Mouse (Mus musculus): ENCODE measurements around the gene Rbp1. TPM values are rescaled to one million over a fixed set of nuclear protein-coding genes. Genes with fewer than 3 reads are reported as not detected.
A peak's percentile ranks its signal among the peaks of the same experiment; 100 is the strongest.

Rbp1 gene
- polyA plus RNA-seq, 1 experiment from 2014 or later: 77.1 TPM

DNA sequence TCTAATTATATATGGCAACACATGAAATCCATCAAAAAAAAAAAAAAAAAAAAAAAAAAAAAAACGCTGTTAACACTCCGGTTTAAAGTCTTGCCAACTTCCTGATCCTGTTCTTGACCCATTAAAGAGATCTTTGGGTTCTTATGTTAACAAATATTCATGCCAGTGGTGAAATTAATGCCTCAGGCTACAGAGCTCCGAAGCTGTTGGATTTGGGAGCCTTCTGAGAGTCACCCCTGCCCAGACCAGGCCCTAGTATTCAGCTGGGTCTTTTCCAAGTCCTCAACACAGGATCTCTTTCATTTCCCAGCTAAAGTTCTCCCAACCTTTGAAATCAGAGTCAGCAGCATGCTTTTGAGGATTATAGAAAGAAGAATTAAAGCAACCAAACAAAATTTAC, 7.8 kb downstream of the Rbp1 start:
- 71% methylated on average over 3 of the region's 3 CpGs for WGBS
- Histone ChIP-seq H3K4me1 (replicated peaks; ENCODE audit: control insufficient read depth, insufficient read depth, low read length) (peaks cover 15% of the 10 kb centered on the region; the same call in 1 of the 2 replicates), H3K27ac (no peak overlapping the region), H3K4me2 (replicated peaks) (no peak overlapping the region), H3K4me3 (replicated peaks; ENCODE audit: low read length) (no peak overlapping the region), H3K36me3 (replicated peaks; ENCODE audit: control insufficient read depth, insufficient read depth) (no peaks in the 10 kb centered on the region), H3K27me3 (ENCODE audit: control insufficient read depth, insufficient read depth, low read length) (no peaks in the 10 kb centered on the region; the same call in 1 of the 2 replicates), H3K9ac (no peak overlapping the region), H3K9me3 (ENCODE audit: control insufficient read depth, low read length) (no peaks in the 10 kb centered on the region)
- DNase-seq (ENCODE audit: low spot score) (no peak), ATAC-seq (ENCODE audit: low FRiP score) (no peak)

DNA sequence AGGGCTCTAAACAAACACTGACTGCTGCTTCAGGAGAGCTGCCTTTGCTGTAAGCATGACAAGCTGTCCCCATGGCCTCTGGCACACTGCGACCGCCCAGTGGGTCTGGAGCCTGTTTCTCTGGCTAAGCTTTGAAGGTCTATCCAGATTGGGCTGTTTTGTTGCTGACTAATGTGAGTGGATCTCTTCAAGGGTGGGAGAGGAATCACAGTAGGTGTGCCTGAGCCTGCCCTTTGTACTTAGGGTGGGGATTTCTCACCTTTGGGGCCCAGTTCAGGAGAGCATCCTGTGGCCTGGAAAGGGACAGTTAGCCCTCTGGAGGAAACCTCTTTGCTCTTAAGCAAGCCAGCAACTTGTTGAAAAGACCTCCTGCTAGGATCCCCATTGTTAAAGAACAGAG, 10.3 kb downstream of the Rbp1 start:
- Histone ChIP-seq H3K4me2 (replicated peaks) (no peak overlapping the region), H3K9me3 (ENCODE audit: control insufficient read depth, low read length) (no peaks in the 10 kb centered on the region), H3K9ac (no peak overlapping the region), H3K4me1 (replicated peaks; ENCODE audit: control insufficient read depth, insufficient read depth, low read length) (peaks cover 15% of the 10 kb centered on the region; the same call in 1 of the 2 replicates), H3K4me3 (replicated peaks; ENCODE audit: low read length) (no peak overlapping the region), H3K27ac (no peak overlapping the region), H3K36me3 (replicated peaks; ENCODE audit: control insufficient read depth, insufficient read depth) (no peaks in the 10 kb centered on the region), H3K27me3 (ENCODE audit: control insufficient read depth, insufficient read depth, low read length) (no peaks in the 10 kb centered on the region)
- no peak for DNase-seq (ENCODE audit: low spot score)
- ATAC-seq (ENCODE audit: low FRiP score): no peak
- WGBS: 34% methylated on average over 2 of the region's 2 CpGs

DNA sequence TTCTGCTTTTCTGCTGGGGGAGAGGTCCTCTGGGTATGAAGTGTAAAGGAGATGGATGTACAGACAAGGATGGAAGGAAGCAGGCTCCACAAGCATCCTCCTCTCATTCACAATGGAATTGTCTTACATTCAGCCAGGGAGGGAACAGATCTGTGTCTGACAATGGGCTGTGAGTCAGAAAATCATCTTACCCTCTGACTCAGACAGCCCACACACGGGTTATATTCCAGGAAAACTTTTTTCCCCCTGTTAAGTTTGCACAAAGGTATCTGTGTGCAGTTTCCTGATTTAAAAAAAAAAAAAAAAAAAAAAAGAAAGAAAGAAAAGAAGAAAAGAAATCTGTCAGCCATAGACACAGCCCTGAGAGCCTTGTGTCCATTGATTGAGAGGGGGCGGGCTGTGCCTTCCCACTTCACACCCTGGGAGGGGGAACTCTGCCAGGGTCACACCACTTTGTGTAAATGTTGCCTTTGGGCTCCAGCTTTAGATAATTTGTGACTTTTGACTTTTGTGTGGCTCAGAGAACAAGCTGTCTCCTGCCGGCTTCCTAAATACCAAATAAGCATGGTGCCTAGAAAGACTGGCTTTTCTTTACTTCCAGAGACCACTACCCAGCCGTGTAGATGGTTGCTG, 11.3 kb downstream of the Rbp1 start:
- peaks cover 12% of the 10 kb centered on the region; the same call in 1 of the 2 replicates for H3K4me1 ChIP-seq (replicated peaks; ENCODE audit: control insufficient read depth, insufficient read depth, low read length)
- ATAC-seq (ENCODE audit: low FRiP score): no peak
- no peaks in the 10 kb centered on the region for H3K36me3 ChIP-seq (replicated peaks; ENCODE audit: control insufficient read depth, insufficient read depth)
- H3K9ac ChIP-seq: no peak overlapping the region
- WGBS: 7% methylated on average over 4 of the region's 4 CpGs
- no peak for DNase-seq (ENCODE audit: low spot score)
- H3K9me3 ChIP-seq (ENCODE audit: control insufficient read depth, low read length): no peaks in the 10 kb centered on the region
- no peaks in the 10 kb centered on the region for H3K27me3 ChIP-seq (ENCODE audit: control insufficient read depth, insufficient read depth, low read length)
- H3K27ac ChIP-seq: no peak overlapping the region
- no peak overlapping the region for H3K4me3 ChIP-seq (replicated peaks; ENCODE audit: low read length)
- no peak overlapping the region for H3K4me2 ChIP-seq (replicated peaks)

DNA sequence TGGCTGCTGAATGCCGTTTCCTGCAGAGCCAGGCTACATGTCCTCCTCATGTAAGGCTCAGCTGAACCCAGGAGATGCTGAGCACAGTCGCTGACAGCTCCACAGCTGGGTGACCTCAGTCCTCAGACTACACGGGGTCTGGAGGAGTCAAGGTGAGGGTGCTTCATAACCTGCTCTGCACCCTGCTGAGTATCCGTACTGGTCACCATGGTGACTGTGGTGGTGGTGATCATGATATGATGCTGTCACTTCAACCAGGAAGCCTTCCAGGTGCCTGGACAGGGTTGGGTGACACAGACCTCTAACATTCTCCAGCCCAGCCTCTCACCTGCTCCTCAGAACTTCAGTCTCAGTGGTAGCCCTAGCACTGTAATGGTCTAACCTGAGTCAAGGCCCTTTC, 15.1 kb downstream of the Rbp1 start:
- WGBS: 87% methylated on average over 4 of the region's 4 CpGs
- no peaks in the 10 kb centered on the region for H3K9me3 ChIP-seq (ENCODE audit: control insufficient read depth, low read length)
- no peak for ATAC-seq (ENCODE audit: low FRiP score)
- no peaks in the 10 kb centered on the region for H3K27me3 ChIP-seq (ENCODE audit: control insufficient read depth, insufficient read depth, low read length)
- no peak for DNase-seq (ENCODE audit: low spot score)
- 0 out of 2 replicates have a peak, but pooled peaks cover 4% of the 10 kb centered on the region for H3K4me1 ChIP-seq (replicated peaks; ENCODE audit: control insufficient read depth, insufficient read depth, low read length)
- no peak overlapping the region for H3K4me2 ChIP-seq (replicated peaks)
- H3K4me3 ChIP-seq (replicated peaks; ENCODE audit: low read length): no peak overlapping the region
- H3K9ac ChIP-seq: no peak overlapping the region
- H3K27ac ChIP-seq: no peak overlapping the region
- H3K36me3 ChIP-seq (replicated peaks; ENCODE audit: control insufficient read depth, insufficient read depth): no peaks in the 10 kb centered on the region

DNA sequence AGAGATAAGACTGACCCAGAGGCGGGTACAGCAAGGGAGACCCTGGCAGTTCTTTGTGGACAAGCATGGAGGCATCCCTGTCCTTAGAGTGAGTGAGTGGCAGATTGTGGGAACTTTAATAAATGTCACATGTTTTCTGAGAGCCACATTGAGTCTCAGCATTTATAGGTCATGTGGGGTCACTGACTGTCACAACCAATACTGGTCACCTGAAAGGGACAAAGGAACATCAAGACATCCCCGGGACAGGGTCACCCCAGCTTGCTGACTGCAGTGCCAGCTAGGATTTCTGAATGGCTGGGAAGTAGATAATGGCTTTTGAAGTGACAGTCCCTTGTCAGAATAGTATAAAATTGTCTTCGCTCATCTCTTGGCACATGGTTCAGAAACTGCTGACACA, 16.3 kb downstream of the Rbp1 start:
- Histone ChIP-seq H3K4me3 (replicated peaks; ENCODE audit: low read length) (no peak overlapping the region), H3K27ac (no peak overlapping the region), H3K36me3 (replicated peaks; ENCODE audit: control insufficient read depth, insufficient read depth) (no peaks in the 10 kb centered on the region), H3K9ac (no peak overlapping the region), H3K4me2 (replicated peaks) (no peak overlapping the region), H3K9me3 (ENCODE audit: control insufficient read depth, low read length) (no peaks in the 10 kb centered on the region), H3K27me3 (ENCODE audit: control insufficient read depth, insufficient read depth, low read length) (no peaks in the 10 kb centered on the region), H3K4me1 (replicated peaks; ENCODE audit: control insufficient read depth, insufficient read depth, low read length) (no peaks in the 10 kb centered on the region)
- WGBS: 51% methylated on average over 3 of the region's 3 CpGs
- DNase-seq (ENCODE audit: low spot score) (no peak), ATAC-seq (ENCODE audit: low FRiP score) (no peak)

DNA sequence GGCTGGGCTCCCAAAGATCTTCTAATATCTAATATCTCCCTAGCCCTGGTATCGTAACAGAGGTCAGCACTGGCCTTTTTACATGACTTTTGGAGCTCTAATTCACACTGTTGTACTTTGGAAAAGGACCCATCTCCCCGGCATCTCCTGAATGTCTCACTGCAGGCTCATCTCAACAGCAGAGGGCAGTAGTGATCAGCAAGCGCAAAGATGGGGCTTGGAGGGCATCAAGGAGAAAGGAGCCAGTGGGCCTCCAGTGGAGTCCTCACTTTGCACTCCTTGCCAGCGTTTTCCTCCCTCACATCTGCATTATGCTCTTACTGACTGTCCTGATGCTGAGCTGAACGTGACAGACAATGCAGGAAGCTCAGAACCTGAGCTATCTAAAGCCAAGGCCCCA, 19.9 kb downstream of the Rbp1 start:
- DNase-seq (ENCODE audit: low spot score): peak; percentile 71
- H3K9ac ChIP-seq: no peak overlapping the region

DNA sequence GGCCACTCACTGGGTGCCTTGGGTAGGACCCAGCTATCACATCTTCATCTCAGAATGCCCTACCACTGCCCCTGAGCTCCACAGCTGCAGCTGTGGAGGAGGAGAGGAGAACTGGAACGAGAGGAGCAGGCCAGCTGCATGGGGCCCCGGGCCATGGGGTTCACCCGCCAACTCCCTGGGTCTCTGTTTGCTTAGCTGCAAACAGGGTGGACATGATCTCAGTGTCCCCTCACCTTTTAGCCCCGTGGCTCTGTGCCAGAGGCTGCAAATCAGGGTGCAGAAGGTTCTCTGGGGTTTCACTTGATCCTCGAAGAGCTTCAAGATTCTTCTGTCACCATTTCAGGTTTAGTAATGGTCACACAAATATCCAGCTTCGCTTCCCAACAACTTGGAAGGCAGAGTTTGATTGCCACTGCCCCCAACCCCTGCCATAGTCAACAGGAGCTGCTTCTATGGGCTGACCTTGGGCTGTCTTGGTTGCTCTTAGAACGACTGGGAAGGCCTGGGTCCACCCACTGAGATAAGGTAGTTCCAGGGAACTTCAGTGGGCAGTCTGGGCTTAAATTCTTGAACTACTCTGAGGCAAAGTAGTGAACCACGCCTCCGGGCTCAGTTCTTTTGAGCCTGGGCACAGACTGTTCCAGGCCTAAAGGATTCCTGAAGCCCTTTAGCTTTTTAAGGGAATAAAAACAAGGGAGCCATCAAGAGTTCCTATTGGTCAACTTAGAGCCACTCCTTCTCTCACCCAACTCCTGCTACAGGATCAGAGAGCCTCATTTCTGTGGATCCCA, 22.8 kb downstream of the Rbp1 start:
- H3K4me2 ChIP-seq (replicated peaks): no peak overlapping the region
- no peaks in the 10 kb centered on the region for H3K4me1 ChIP-seq (replicated peaks; ENCODE audit: control insufficient read depth, insufficient read depth, low read length)
- 84% methylated on average over 9 of the region's 9 CpGs for WGBS
- DNase-seq (ENCODE audit: low spot score) (no peak), ATAC-seq (ENCODE audit: low FRiP score) (no peak)
- no peaks in the 10 kb centered on the region for H3K27me3 ChIP-seq (ENCODE audit: control insufficient read depth, insufficient read depth, low read length)
- H3K9ac ChIP-seq: no peak overlapping the region
- no peaks in the 10 kb centered on the region for H3K9me3 ChIP-seq (ENCODE audit: control insufficient read depth, low read length)
- H3K27ac ChIP-seq: no peak overlapping the region
- no peak overlapping the region for H3K4me3 ChIP-seq (replicated peaks; ENCODE audit: low read length)
- H3K36me3 ChIP-seq (replicated peaks; ENCODE audit: control insufficient read depth, insufficient read depth): no peaks in the 10 kb centered on the region

More for the DNA sequence above, 19.9 kb downstream of the Rbp1 start:
- no peaks in the 10 kb centered on the region for H3K4me1 ChIP-seq (replicated peaks; ENCODE audit: control insufficient read depth, insufficient read depth, low read length)
- no peak for ATAC-seq (ENCODE audit: low FRiP score)
- H3K4me2 ChIP-seq (replicated peaks): no peak overlapping the region
- no peak overlapping the region for H3K4me3 ChIP-seq (replicated peaks; ENCODE audit: low read length)
- no peaks in the 10 kb centered on the region for H3K9me3 ChIP-seq (ENCODE audit: control insufficient read depth, low read length)
- WGBS: 56% methylated on average over 5 of the region's 5 CpGs
- no peaks in the 10 kb centered on the region for H3K27me3 ChIP-seq (ENCODE audit: control insufficient read depth, insufficient read depth, low read length)
- no peaks in the 10 kb centered on the region for H3K36me3 ChIP-seq (replicated peaks; ENCODE audit: control insufficient read depth, insufficient read depth)
- no peak overlapping the region for H3K27ac ChIP-seq

DNA sequence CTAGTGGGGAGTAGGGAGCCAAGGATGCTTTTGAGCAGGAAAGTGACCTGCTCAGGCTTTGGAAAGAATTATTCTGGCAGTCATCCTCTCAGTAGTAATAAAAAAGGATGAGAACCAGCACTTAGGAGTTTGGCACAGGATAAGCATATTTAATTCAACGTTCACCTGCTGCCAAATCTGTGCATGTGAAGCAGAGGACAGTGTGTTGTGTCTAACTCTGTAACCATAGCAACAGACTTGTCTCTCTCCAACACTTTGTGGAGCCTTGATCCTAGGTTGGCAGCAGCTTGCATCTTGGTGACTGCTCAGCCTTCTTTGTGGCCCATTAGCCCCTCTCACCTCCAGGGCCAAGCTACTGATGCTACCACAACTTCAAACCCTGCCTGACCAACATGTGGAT, 28.2 kb downstream of the Rbp1 start:
- H3K4me1 ChIP-seq (replicated peaks; ENCODE audit: control insufficient read depth, insufficient read depth, low read length): no peaks in the 10 kb centered on the region
- WGBS: 70% methylated on average over 1 of the region's 1 CpGs
- no peaks in the 10 kb centered on the region for H3K36me3 ChIP-seq (replicated peaks; ENCODE audit: control insufficient read depth, insufficient read depth)
- H3K4me2 ChIP-seq (replicated peaks): no peak overlapping the region
- no peaks in the 10 kb centered on the region for H3K27me3 ChIP-seq (ENCODE audit: control insufficient read depth, insufficient read depth, low read length)
- no peaks in the 10 kb centered on the region for H3K9me3 ChIP-seq (ENCODE audit: control insufficient read depth, low read length)
- ATAC-seq (ENCODE audit: low FRiP score) (no peak), DNase-seq (ENCODE audit: low spot score) (no peak)
- no peak overlapping the region for H3K9ac ChIP-seq
- no peak overlapping the region for H3K4me3 ChIP-seq (replicated peaks; ENCODE audit: low read length)
- no peak overlapping the region for H3K27ac ChIP-seq

DNA sequence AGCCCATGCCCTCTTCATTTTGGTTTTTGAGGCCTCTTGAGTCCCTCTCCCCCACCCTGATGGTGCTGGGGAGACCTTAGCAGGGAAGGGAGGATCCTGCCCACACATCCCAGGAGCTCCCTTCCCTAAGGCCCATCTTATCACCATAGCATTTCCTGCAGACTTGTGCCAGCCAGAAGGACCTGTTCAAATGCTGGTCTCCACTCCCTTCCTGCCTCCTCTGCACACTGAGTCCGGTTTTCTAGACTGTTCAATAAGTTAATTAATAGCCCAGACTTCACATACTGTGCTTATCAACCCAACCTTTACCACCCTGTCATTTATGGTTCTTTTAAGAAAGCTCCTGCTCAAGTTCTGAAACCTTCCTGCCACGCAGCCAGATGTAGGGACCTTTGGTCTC, 43.9 kb downstream of the Rbp1 start:
- H3K27ac ChIP-seq: no peak overlapping the region
- H3K4me2 ChIP-seq (replicated peaks): no peak overlapping the region
- no peak for DNase-seq (ENCODE audit: low spot score)
- H3K27me3 ChIP-seq (ENCODE audit: control insufficient read depth, insufficient read depth, low read length): no peaks in the 10 kb centered on the region
- no peak overlapping the region for H3K4me3 ChIP-seq (replicated peaks; ENCODE audit: low read length)
- H3K9me3 ChIP-seq (ENCODE audit: control insufficient read depth, low read length): no peaks in the 10 kb centered on the region
- H3K4me1 ChIP-seq (replicated peaks; ENCODE audit: control insufficient read depth, insufficient read depth, low read length): no peaks in the 10 kb centered on the region
- WGBS: 83% methylated on average over 2 of the region's 2 CpGs
- no peak overlapping the region for H3K9ac ChIP-seq
- no peaks in the 10 kb centered on the region for H3K36me3 ChIP-seq (replicated peaks; ENCODE audit: control insufficient read depth, insufficient read depth)
- no peak for ATAC-seq (ENCODE audit: low FRiP score)
